Mouse (Mus musculus): ENCODE results near the gene Rapgef4. TPM values are rescaled to one million over a fixed set of nuclear protein-coding genes. Genes with fewer than 3 reads are reported as not detected.
"Not testable (repeated sequence)": the region's sequence is repeated elsewhere in the genome, so short reads cannot be mapped to it uniquely, and the experiment has no call there.

Gene Rapgef4
- total and polyA plus RNA-seq, 2 experiments from 2014 or later: 27.0 to 58.7 TPM

GRCm38 (mm10) chr2:72139863-72140845, 159.1 kb downstream of the Rapgef4 start:
- no peaks in the 10 kb centered on the region for H3K9me3 ChIP-seq (ENCODE audit: low read length)
- DNase-seq (no peak), ATAC-seq (no peak; the same call in 1 of the 2 replicates)
- H3K27ac ChIP-seq (ENCODE audit: low read depth, low read length): peak overlapping the region; percentile 9; the same call in 1 of the 2 replicates
- H3K4me1 ChIP-seq (ENCODE audit: insufficient read depth): peaks cover 5% of the 10 kb centered on the region
- H3K4me2 ChIP-seq (ENCODE audit: low read depth): no peak overlapping the region
- no peak overlapping the region for H3K9ac ChIP-seq
- TF ChIP-seq CTCF (IDR thresholded peaks at IDR 0.05; ENCODE audit: low read depth): no peak
- no peaks in the 10 kb centered on the region for H3K27me3 ChIP-seq (ENCODE audit: insufficient read depth, low read length)
- H3K36me3 ChIP-seq (ENCODE audit: insufficient read depth): no peaks in the 10 kb centered on the region
- 73% methylated on average over 14 of the region's 14 CpGs for WGBS
- no peak overlapping the region for H3K4me3 ChIP-seq (ENCODE audit: low read depth, low read length)

DNA sequence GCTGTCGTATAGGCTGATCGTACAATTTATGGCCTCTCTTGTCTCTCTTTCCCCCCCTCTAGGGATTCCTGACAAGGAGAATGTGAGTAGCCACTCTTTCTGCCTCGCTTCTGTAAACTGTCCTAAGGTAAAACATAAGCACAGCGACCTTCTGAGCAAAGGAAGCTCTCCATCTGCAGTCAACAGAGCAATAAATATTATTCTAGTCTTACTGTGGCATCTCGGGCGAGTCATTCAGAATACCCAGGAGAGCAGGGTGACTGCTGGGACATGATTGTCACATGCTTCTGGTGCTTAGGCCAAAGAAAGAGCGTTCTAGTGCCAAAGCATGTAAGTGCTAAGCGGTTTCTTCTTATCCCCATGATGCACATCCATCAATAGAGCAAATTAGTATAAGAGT, 160.1 kb downstream of the Rapgef4 start:
- H3K27ac ChIP-seq (ENCODE audit: low read depth, low read length): no peak overlapping the region
- 73% methylated on average over 8 of the region's 8 CpGs for WGBS
- H3K36me3 ChIP-seq (ENCODE audit: insufficient read depth): no peaks in the 10 kb centered on the region
- H3K27me3 ChIP-seq (ENCODE audit: insufficient read depth, low read length): no peaks in the 10 kb centered on the region
- no peak for DNase-seq
- no peak overlapping the region for H3K4me2 ChIP-seq (ENCODE audit: low read depth)
- H3K4me1 ChIP-seq (ENCODE audit: insufficient read depth): peaks cover 5% of the 10 kb centered on the region
- no peak overlapping the region for H3K4me3 ChIP-seq (ENCODE audit: low read depth, low read length)
- no peak overlapping the region for H3K9ac ChIP-seq
- no peak for TF ChIP-seq CTCF (IDR thresholded peaks at IDR 0.05; ENCODE audit: low read depth)
- H3K9me3 ChIP-seq (ENCODE audit: low read length): no peaks in the 10 kb centered on the region
- ATAC-seq: no peak

- not testable (repeated sequence) for H3K4me1 ChIP-seq (ENCODE audit: insufficient read depth); H3K36me3 ChIP-seq (ENCODE audit: insufficient read depth); H3K4me2 ChIP-seq (ENCODE audit: low read depth); DNase-seq; H3K9ac ChIP-seq; H3K27ac ChIP-seq (ENCODE audit: low read depth, low read length); ATAC-seq; H3K9me3 ChIP-seq (ENCODE audit: low read length); H3K27me3 ChIP-seq (ENCODE audit: insufficient read depth, low read length); H3K4me3 ChIP-seq (ENCODE audit: low read depth, low read length)
- WGBS: 95% methylated on average over 4 of the region's 4 CpGs
Observed at GRCm38 (mm10) chr2:72141732-72142131, 160.7 kb downstream of the Rapgef4 start.

GRCm38 (mm10) chr2:72143413-72143812, 162.4 kb downstream of the Rapgef4 start:
- ATAC-seq (no peak), DNase-seq (no peak)
- no peaks in the 10 kb centered on the region for H3K27me3 ChIP-seq (ENCODE audit: insufficient read depth, low read length)
- no peak overlapping the region for H3K4me3 ChIP-seq (ENCODE audit: low read depth, low read length)
- TF ChIP-seq CTCF (IDR thresholded peaks at IDR 0.05; ENCODE audit: low read depth): no peak
- no peaks in the 10 kb centered on the region for H3K36me3 ChIP-seq (ENCODE audit: insufficient read depth)
- no peak overlapping the region for H3K4me2 ChIP-seq (ENCODE audit: low read depth)
- WGBS: 79% methylated on average over 9 of the region's 9 CpGs
- no peak overlapping the region for H3K9ac ChIP-seq
- H3K4me1 ChIP-seq (ENCODE audit: insufficient read depth): no peaks in the 10 kb centered on the region; the same call in 1 of the 2 replicates
- H3K9me3 ChIP-seq (ENCODE audit: low read length): no peaks in the 10 kb centered on the region
- no peak overlapping the region for H3K27ac ChIP-seq (ENCODE audit: low read depth, low read length)

GRCm38 (mm10) chr2:72144576-72145200, 163.6 kb downstream of the Rapgef4 start:
- ATAC-seq: no peak
- WGBS: 60% methylated on average over 7 of the region's 7 CpGs
- H3K9me3 ChIP-seq (ENCODE audit: low read length): no peaks in the 10 kb centered on the region

GRCm38 (mm10) chr2:72145281-72145875, 164.3 kb downstream of the Rapgef4 start:
- Histone ChIP-seq H3K27me3 (ENCODE audit: insufficient read depth, low read length) (no peaks in the 10 kb centered on the region), H3K27ac (ENCODE audit: low read depth, low read length) (no peak overlapping the region), H3K36me3 (ENCODE audit: insufficient read depth) (no peaks in the 10 kb centered on the region), H3K4me3 (ENCODE audit: low read depth, low read length) (no peak overlapping the region), H3K4me2 (ENCODE audit: low read depth) (no peak overlapping the region), H3K9ac (no peak overlapping the region), H3K9me3 (ENCODE audit: low read length) (no peaks in the 10 kb centered on the region), H3K4me1 (ENCODE audit: insufficient read depth) (no peaks in the 10 kb centered on the region; the same call in 1 of the 2 replicates)
- 87% methylated on average over 11 of the region's 11 CpGs for WGBS
- DNase-seq: no peak
- TF ChIP-seq CTCF (IDR thresholded peaks at IDR 0.05; ENCODE audit: low read depth): no peak
- no peak for ATAC-seq

More at GRCm38 (mm10) chr2:72144576-72145200, 163.6 kb downstream of the Rapgef4 start:
- no peak overlapping the region for H3K9ac ChIP-seq
- H3K4me1 ChIP-seq (ENCODE audit: insufficient read depth): no peaks in the 10 kb centered on the region; the same call in 1 of the 2 replicates
- no peak overlapping the region for H3K4me3 ChIP-seq (ENCODE audit: low read depth, low read length)
- no peak overlapping the region for H3K27ac ChIP-seq (ENCODE audit: low read depth, low read length)
- no peaks in the 10 kb centered on the region for H3K36me3 ChIP-seq (ENCODE audit: insufficient read depth)
- no peaks in the 10 kb centered on the region for H3K27me3 ChIP-seq (ENCODE audit: insufficient read depth, low read length)
- no peak for DNase-seq
- TF ChIP-seq CTCF (IDR thresholded peaks at IDR 0.05; ENCODE audit: low read depth): no peak
- no peak overlapping the region for H3K4me2 ChIP-seq (ENCODE audit: low read depth)
